Mouse (Mus musculus) c-Kit-positive CD71-negative TER-119-negative erythroid progenitor cells, embryonic 14.5 days (primary cell): ENCODE results near the gene Proca1.

Experiments used
- DNase-seq: peaks from one replicate; pipeline ENCODE4 v3.0.0-alpha.2; 2013; ENCODE audit warnings: low read depth

The Proca1 gene

GRCm38 (mm10) chr11:78193113-78193512 is at the start of gene Proca1:
Gene Proca1 (plus strand): TSS chr11:78193392.
- DNase-seq = no peak

DNA sequence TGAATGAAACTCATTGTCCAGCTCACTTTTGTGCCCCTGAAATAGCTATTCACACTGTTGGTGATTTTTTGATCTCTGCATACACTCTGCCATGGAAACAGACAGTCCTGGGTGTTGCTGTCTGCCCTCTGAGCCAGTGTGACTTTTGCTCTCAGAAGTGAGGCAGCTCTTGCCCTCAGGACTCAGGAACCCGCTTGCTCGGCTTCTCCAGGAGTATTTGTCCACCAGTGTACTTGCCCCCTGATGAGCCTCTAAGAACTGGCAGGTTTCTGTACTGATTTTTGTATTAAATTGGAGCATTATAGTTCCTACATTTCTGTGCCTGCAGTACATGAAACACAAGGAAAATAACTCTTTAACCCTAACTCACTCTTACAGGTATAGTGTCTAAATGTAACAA is 49.7 kb upstream of the Proca1 start:
- DNase-seq = no peak

- no peak for DNase-seq
These were observed 47.0 kb upstream of the Proca1 start for GRCm38 (mm10) chr11:78146168-78146567.

GRCm38 (mm10) chr11:78146707-78147543 is 46.3 kb upstream of the Proca1 start:
- DNase-seq = no peak

DNA sequence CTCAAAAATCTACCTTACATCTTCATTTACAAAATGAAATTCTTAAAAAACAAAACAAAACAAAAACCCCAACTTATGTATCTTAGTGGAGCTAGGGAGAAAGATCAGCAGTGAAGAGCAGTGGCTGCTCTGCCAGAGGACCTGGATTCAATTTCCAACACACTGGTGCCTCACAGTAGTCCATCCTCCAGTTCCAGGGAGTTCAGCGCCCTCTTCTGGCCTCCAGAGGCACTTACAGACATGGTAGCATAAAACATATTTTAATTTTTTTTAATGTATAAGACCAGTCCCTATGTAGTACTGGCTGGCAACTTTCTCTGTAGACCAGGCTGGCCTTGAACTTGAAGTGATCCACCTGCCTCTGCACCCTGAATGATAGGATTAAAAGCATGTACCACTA is 42.0 kb upstream of the Proca1 start:
- DNase-seq = no peak

DNA sequence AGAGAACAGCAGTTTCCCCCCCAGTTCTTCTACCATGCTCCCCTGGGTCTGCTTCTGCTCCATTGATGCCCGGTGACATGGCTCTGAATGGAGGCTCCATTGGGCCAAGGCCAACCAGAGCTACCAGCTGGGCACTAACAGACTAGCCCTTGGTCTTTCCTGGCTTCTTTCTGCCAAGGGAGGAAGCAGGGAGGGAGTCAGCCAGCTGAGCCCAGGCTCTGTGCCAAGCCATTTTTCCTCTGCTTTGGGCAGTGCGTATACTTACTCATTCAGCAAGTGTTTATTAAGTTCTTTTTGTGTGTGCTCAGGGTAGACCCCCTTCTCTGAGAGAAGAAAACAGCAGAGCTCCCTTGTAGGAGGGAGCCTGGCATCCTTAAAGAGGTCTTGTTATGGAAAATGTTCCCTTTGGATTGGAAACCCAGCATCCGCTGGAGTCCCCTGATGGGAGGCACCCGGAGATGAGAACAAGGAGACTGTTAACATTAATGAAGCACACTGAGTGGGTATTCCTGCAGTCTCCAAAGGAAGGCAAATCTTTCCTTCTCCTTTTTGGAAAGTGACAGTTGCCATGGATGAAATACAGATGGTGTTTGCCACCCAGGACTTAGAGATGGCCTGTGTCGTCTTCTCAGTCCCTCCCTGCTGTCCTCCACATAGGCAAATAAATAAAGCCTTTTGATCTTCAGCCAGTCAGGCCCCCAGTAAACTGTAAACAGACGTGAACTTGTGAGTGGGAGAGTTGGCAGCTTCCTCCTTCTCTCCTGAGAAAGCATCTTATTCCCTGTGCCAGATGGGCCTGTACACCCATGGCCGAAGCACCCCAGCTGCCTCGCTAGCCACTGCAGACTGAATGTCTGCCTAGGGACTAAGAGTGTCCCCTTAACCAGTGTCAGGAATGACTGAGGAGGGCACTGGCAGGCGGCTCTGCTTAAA is 40.6 kb upstream of the Proca1 start:
- no peak for DNase-seq

DNA sequence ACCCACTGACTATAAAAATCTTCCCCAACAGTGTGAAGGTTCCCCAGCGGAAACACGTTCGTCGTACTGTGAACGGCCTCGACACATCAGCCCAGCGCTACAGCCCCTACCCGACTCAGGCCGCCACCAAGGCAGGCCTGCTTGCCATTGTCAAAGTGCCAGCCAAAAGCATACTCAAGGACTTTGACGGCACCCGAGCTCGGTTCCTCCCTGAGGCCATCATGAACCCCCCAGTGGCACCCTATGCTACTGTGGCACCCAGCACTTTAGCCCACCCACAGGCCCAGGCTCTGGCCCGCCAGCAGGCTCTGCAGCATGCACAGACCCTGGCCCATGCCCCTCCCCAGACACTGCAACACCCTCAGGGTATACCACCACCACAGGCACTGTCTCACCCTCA is 39.4 kb upstream of the Proca1 start:
- no peak for DNase-seq

DNA sequence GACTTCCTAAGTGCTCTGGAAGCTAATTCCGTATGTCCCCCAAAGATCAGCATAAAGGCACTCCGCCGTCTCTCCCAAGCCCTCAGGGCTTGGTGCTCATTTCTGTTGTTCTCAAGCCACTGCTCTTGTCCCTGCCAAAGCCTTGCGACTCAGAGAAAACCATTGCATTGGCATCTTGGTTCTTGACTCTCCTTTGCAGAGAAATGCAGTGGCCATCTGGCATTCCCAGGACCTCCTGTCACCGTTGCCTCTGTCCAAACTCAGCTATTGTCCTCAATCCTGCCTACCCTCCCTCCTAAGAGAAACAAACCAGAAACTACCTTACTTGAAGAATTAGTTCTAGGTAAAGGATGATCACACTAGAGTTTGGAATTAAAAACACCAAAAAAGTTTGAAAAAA is 37.5 kb upstream of the Proca1 start:
- no peak for DNase-seq

- DNase-seq = no peak
These were observed 37.0 kb upstream of the Proca1 start for GRCm38 (mm10) chr11:78156156-78156699.

DNA sequence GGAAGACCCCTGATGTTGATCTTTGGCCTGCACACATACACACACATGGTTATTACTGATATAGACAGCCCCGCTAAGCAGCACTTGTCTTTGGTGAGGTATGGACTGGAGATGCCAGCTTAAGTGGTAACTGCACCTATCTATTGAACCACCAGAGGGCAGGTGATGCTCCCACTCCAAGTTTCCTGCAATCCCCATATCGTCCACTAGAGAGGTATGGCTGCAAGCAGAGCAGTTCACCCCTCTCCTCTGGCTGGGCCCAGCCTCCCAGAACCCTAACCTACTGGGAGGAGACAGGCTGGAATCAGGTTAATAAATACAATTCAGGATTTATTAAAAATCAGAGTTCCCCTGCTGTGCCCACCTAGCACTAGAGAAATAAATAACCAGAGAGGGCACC is 34.1 kb upstream of the Proca1 start:
- no peak for DNase-seq

- DNase-seq = no peak
These were observed 33.6 kb upstream of the Proca1 start for GRCm38 (mm10) chr11:78159557-78159956.

GRCm38 (mm10) chr11:78160171-78160570 is 33.0 kb upstream of the Proca1 start:
- no peak for DNase-seq

DNA sequence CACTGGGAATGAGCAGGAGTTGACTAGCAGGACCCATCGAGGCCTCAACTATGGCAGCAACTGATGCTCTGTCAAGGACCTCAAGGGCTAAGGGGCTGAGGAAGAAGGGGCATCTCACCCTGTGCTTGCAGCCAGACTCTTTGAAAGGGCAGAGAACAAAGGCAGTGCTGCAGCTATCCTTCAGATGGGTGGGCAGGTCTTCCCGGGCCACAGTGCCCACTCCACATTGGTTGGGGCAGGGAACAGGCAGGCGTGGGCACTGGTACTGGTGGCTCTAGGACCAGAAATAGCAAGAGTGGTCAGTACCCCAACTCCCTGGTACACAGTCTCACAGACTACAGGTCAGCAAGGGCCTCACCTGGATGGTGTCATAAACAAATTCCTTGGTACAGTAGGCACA is 32.5 kb upstream of the Proca1 start:
- no peak for DNase-seq

- no peak for DNase-seq
These were observed 32.0 kb upstream of the Proca1 start for GRCm38 (mm10) chr11:78161169-78161568.

DNA sequence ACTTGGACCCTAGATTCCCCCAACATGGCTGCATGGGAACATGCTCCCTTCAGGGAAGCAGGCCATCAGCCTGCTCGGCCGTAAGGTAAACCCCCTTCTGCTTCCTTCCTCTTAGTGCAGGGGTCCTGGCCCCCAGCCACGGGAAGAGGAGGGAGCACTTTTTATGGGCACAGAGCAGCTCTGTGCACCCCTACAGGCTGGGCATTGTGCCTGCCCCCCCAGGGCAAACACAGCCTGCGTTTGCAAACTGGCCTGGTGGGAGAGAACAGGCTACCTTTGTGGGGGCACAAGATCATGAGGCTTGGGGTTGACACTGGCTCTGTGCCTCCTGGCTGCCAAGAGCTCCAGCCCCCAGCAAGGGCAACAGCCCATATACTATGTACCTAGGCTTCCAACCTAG is 31.2 kb upstream of the Proca1 start:
- no peak for DNase-seq

GRCm38 (mm10) chr11:78162504-78162903 is 30.7 kb upstream of the Proca1 start:
- no peak for DNase-seq

- no peak for DNase-seq
These were observed 30.1 kb upstream of the Proca1 start for GRCm38 (mm10) chr11:78163045-78163444.

- DNase-seq = no peak
These were observed 29.2 kb upstream of the Proca1 start for GRCm38 (mm10) chr11:78163681-78164603.

DNA sequence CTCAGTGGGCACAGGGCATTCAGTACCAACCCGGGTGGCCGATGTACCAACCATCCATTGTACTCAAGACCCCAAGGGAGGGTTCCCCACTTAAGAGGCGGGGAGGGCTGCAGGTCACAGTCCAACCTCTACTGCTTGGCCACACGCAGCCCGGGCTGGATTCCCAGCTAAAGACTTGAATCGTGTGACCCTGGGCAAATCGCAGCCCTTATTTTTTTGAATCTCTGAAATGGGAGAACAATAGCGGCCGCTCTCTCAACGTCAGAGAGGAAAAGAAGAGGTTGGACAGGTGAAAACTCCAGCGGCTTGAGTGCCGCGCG is 28.6 kb upstream of the Proca1 start:
- DNase-seq = no peak

GRCm38 (mm10) chr11:78164924-78165760 is 28.1 kb upstream of the Proca1 start, which contains the start of gene Traf4:
Gene Traf4 (minus strand): TSS chr11:78165589.
- DNase-seq = no peak

GRCm38 (mm10) chr11:78165761-78166109 is 27.5 kb upstream of the Proca1 start:
- DNase-seq = no peak
